Mouse (Mus musculus) hematopoietic stem cell, adult 5-6 weeks (primary cell): Measurements from ENCODE around the gene Efna4. TPM values are rescaled to one million over a fixed set of nuclear protein-coding genes. Genes with fewer than 3 reads are reported as not detected.

Source experiments
- ATAC-seq, 2 experiments: fragments of 125-278 bp in 1 of 2; replicated peaks in 1 of 2; 2 replicates each; pipeline ENCODE4 v1.8.0; 2016 to 2017; ENCODE audit warnings: inconsistent platforms in 2 of 2, mild to moderate bottlenecking in 2 of 2, moderate number of reproducible peaks in 2 of 2, low read depth in 1 of 2, moderate TSS enrichment in 1 of 2; ENCODE audit not compliant: low FRiP score in 2 of 2, poor library complexity in 2 of 2, severe bottlenecking in 2 of 2, insufficient read depth in 1 of 2, low TSS enrichment in 1 of 2
- total RNA-seq: library from RNA; stranded (forward); fragments of 172-1452, 232-1000 nt; gene quantifications from 2 replicates; pipeline ENCODE4 v1.2.3, GENCODE M21; 2017

The Efna4 gene
- total RNA-seq = 0.99 and 3.4 TPM in 2 replicates

GRCm38 (mm10) chr3:89337721-89338578, at the start of gene Efna4:
TSS of gene Efna4 (minus strand) at chr3:89338028.
- ATAC-seq = peak; percentile 19 to 47; a peak in 2 of 4 replicates

GRCm38 (mm10) chr3:89386438-89387420, 48.9 kb upstream of the Efna4 start:
- no peak for ATAC-seq

DNA sequence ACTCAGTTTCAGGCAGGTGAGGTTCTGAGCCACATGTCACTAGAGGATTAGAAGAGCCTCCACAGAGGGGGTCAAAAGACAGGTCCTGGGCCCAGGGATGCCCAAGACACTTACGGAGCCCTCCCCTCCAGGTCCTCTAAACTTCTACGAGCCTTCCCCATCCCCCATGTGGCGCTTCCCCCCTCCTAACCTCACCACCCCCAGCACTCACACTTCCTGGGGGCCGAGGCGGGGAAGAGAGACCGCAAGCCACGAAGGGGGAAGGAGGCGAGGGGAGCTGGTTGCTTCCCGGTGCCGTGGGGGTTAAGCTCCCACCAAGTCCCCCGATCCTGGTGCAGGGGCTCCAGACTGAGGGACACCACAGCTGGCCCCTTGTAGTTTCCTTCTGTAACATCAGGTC, 47.6 kb upstream of the Efna4 start:
- no peak for ATAC-seq

- no peak for ATAC-seq
Observed at GRCm38 (mm10) chr3:89384331-89385076, 46.7 kb upstream of the Efna4 start.

GRCm38 (mm10) chr3:89383651-89384255, 45.9 kb upstream of the Efna4 start:
- ATAC-seq = no peak

- no peak for ATAC-seq
Observed at GRCm38 (mm10) chr3:89382950-89383349, 45.1 kb upstream of the Efna4 start.

GRCm38 (mm10) chr3:89382033-89382882, 44.4 kb upstream of the Efna4 start:
- ATAC-seq = no peak

- no peak for ATAC-seq
Observed at GRCm38 (mm10) chr3:89381233-89381632, 43.4 kb upstream of the Efna4 start.

- no peak for ATAC-seq
Observed at GRCm38 (mm10) chr3:89380711-89381110, 42.9 kb upstream of the Efna4 start.

GRCm38 (mm10) chr3:89380291-89380690, 42.5 kb upstream of the Efna4 start:
- no peak for ATAC-seq

DNA sequence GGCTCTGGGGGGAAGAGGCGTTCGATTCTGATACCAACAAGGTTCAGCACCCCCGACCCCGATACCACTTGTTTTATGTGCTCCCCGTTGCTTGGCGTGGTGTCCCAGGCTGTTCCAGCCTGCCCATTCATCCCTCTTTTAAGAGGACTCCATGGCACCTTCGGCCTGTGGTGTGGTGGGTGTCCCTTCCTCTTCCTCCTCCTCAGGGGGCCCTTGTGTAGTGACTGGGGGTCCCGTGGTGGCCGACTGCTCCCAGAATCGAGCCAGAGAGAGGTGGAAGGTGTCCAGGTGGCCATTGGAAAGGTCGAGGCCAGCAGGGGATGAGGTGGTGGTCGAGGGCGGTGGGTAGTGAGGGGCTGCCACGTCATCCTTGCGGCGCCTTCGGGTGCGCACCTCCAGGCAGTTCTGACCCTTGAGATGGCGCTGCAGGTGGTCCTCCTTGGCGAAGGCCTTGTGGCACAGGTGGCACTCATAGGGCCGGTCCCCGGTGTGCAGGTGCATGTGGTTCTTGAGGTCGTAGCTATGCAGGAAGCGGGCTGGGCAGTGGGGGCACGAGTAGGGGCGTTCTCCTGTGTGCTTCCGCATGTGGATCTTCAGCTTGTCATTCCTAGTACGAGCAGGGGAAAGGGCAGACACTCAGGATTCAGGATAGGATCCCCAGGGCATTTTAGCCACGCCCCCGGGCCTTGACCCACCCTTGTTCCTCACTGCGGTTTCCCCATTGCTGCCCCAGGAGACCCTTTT, 41.7 kb upstream of the Efna4 start:
- ATAC-seq = no peak

DNA sequence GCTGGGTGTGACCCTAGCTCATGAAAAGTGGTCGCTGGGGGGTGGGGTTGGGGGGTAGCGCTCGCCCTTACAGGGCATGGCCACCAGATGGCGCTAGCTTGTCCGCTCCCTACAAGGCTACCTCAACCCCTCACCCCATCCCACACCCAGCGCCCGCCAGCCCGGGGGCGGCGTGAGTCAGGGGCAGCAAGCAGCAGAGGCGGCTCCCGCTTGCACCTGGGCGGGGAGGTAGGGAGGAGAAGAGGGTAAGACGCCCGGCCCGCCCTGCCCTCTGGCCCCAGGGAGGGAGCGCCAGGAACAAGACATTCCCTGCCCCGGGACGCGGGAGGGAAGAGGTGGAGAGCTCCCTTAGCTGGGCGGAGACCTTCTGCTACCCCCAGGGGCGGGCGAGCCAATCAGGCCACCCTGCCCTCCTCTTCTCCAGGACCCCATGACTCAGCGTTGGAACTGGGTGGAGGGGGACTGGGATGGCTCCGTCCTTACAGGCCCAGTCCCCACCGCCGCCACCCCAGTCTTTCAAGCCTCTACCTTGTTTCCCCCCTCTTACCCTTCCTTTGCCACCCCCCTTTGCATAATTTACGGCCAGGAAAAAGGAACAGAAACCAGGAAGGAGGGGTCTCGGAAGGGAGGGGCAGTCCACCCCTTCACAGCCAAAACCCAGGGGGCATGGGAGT, 40.7 kb upstream of the Efna4 start:
- peak; percentile 72 to 78 for ATAC-seq

GRCm38 (mm10) chr3:89377831-89378230, 40.0 kb upstream of the Efna4 start:
- ATAC-seq = no peak

GRCm38 (mm10) chr3:89373581-89374231, 35.9 kb upstream of the Efna4 start:
- no peak for ATAC-seq

DNA sequence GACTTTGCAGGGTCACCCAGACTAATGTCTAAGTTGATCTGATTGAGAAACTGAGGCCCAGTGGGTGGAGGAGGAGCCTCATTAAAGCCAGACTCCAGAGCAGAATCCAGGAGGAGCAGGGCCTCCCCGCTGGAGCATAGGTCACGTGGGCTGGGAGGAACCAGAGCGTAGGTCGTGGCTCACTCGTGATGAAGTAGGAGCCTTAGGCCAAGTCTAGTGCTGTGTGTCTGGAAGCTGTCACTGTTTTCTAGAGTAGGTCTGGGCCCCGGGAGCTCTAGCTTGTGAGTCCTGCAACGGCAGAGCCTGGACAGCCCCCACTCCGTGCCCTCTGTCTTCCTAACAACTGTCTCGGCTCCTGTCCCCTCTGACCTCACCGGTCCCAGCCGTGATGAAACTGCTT, 29.5 kb upstream of the Efna4 start:
- ATAC-seq = no peak
